Mouse (Mus musculus) liver, embryonic 14.5 days (tissue): ENCODE measurements around the gene Scn1b. TPM values are rescaled to one million over a fixed set of nuclear protein-coding genes. Genes with fewer than 3 reads are reported as not detected.

Experiments used
- ATAC-seq: fragments of 200-750 bp; cut with Nextera tagmentation; 2 replicates; pipeline ENCODE4 v1.8.0; 2017; ENCODE audit warnings: moderate number of reproducible peaks, mild to moderate bottlenecking, moderate library complexity; ENCODE audit not compliant: insufficient read depth
- DNase-seq, 3 experiments: peaks; one replicate each; pipeline ENCODE4 v3.0.0-alpha.2; 2012 to 2013; ENCODE audit warnings: low read depth in 3 of 3, low spot score in 3 of 3
- H3K27ac ChIP-seq: fragments of 300-500 bp; sonication (generic); 2 replicates; pipeline ENCODE4 v1.5.1; 2014; ENCODE audit warnings: moderate library complexity, mild to moderate bottlenecking, control low read depth, inconsistent platforms
- H3K27me3 ChIP-seq: fragments of 300-500 bp; sonication (generic); 2 replicates; pipeline ENCODE4 v1.6.1; 2014; ENCODE audit warnings: mild to moderate bottlenecking, low read length, moderate library complexity; ENCODE audit not compliant: control insufficient read depth, insufficient read depth
- H3K36me3 ChIP-seq: fragments of 300-500 bp; sonication (generic); replicated peaks from 2 replicates; pipeline ENCODE4 v1.6.1; 2014; ENCODE audit warnings: low read depth; ENCODE audit not compliant: control insufficient read depth, insufficient read depth
- H3K4me1 ChIP-seq, 2 experiments: fragments of 200-500 bp in 1 of 2; fragments of 300-500 bp in 1 of 2; sonication (generic) in 1 of 2; replicated peaks; 2 replicates each; pipeline ENCODE4 v1.6.1; 2012 to 2014; ENCODE audit warnings: antibody characterized with exemption in 1 of 2, inconsistent platforms in 1 of 2, low read length in 1 of 2; ENCODE audit not compliant: control insufficient read depth in 2 of 2, insufficient read depth in 2 of 2
- H3K4me2 ChIP-seq: fragments of 300-500 bp; sonication (generic); 2 replicates; pipeline ENCODE4 v1.6.1; 2014; ENCODE audit warnings: low read depth, mild to moderate bottlenecking, control low read depth, moderate library complexity
- H3K4me3 ChIP-seq, 2 experiments: fragments of 200-500 bp in 1 of 2; fragments of 300-500 bp in 1 of 2; sonication (generic) in 1 of 2; 2 replicates each; pipeline ENCODE4 v1.5.1; 2012 to 2014; ENCODE audit warnings: low read depth in 2 of 2, low read length in 2 of 2, mild to moderate bottlenecking in 2 of 2, control low read depth in 1 of 2, inconsistent platforms in 1 of 2, moderate library complexity in 1 of 2; ENCODE audit not compliant: insufficient read depth in 1 of 2
- H3K9ac ChIP-seq: fragments of 300-500 bp; sonication (generic); replicated peaks from 2 replicates; pipeline ENCODE4 v1.6.1; 2014; ENCODE audit warnings: mild to moderate bottlenecking, control low read depth, moderate library complexity
- H3K9me3 ChIP-seq: fragments of 300-500 bp; sonication (generic); 2 replicates; pipeline ENCODE4 v1.6.1; 2016; ENCODE audit warnings: low read length, mixed read lengths; ENCODE audit not compliant: control insufficient read depth
- CTCF ChIP-seq: IDR thresholded peaks from 2 replicates; pipeline ENCODE4 v1.5.1; 2016; ENCODE audit warnings: antibody characterized with exemption, low read depth, control low read depth
- EP300 ChIP-seq: IDR thresholded peaks from 2 replicates; pipeline ENCODE4 v1.6.1; 2016; ENCODE audit warnings: antibody characterized with exemption, low read depth
- WGBS: fragments of 180-500 bp; shearing (Covaris S2); extraction: QIAGEN DNeasy Blood & Tissue Kit; methylation state at CpG from one replicate; pipeline ENCODE4 v1.1.7; 2014; ENCODE audit not compliant: insufficient replicate concordance; 5-methylcytosine and 5-hydroxymethylcytosine counted together
- polyA plus RNA-seq, 2 experiments: library from polyadenylated mRNA; depleted of rRNA in 1 of 2; stranded (reverse) in 1 of 2; unstranded in 1 of 2; fragments of >200 nt; fragmentation: Nextera tagmentation in 1 of 2; extraction: Ambion mirVana in 1 of 2; gene quantifications; 2 replicates each; pipeline versions ENCODE4 v1.2.1 to v1.2.3; 2012 to 2014

The Scn1b gene
- polyA plus RNA-seq, 2 experiments, result 0.52 to 1.0 TPM

DNA sequence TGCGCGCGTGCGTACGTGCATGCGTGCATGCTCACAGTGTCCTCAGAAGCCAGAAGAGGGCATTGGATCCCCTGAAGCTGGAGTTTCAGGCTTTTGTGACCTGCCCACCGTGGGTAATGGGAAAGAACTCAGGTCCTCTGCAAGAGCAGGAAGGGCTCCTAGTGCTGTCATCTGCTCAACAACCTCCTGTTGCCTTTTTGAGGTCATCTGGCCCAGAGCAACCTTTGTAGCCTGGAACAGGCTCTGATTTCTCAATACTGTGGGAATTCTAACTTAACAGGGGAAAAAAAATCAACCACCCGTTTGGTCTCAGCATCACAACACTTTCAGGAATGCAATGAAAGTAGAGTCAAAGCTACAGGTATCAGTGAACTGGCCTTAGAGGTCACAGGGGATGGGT is 47.1 kb downstream of the Scn1b start:
- no peaks in the 10 kb centered on the region for H3K36me3 ChIP-seq
- no peak for ATAC-seq
- H3K9ac ChIP-seq, result no peak overlapping the region
- 78% methylated on average over 8 of the region's 8 CpGs for WGBS
- no peaks in the 10 kb centered on the region for H3K27me3 ChIP-seq
- no peak overlapping the region for H3K4me2 ChIP-seq
- TF ChIP-seq EP300 (no peak), CTCF (no peak)
- no peaks in the 10 kb centered on the region for H3K9me3 ChIP-seq
- H3K4me3 ChIP-seq, result no peak overlapping the region
- H3K4me1 ChIP-seq, result peaks cover 0 to 3% of the 10 kb centered on the region in 2 experiments; a peak in 1 of 4 replicates
- DNase-seq, result no peak
- H3K27ac ChIP-seq, result no peak overlapping the region

GRCm38 (mm10) chr7:31077885-31078445 is 48.8 kb downstream of the Scn1b start:
- no peak overlapping the region for H3K4me3 ChIP-seq
- H3K36me3 ChIP-seq, result no peaks in the 10 kb centered on the region
- WGBS, result 35% methylated on average over 5 of the region's 5 CpGs
- DNase-seq (no peak), ATAC-seq (no peak)
- H3K9me3 ChIP-seq, result no peaks in the 10 kb centered on the region
- no peak overlapping the region for H3K4me2 ChIP-seq
- peaks cover 0 to 2% of the 10 kb centered on the region in 2 experiments; a peak in 1 of 4 replicates for H3K4me1 ChIP-seq
- no peak overlapping the region for H3K9ac ChIP-seq
- no peaks in the 10 kb centered on the region for H3K27me3 ChIP-seq
- no peak overlapping the region for H3K27ac ChIP-seq
- TF ChIP-seq EP300 (no peak), CTCF (peak; percentile 67)

DNA sequence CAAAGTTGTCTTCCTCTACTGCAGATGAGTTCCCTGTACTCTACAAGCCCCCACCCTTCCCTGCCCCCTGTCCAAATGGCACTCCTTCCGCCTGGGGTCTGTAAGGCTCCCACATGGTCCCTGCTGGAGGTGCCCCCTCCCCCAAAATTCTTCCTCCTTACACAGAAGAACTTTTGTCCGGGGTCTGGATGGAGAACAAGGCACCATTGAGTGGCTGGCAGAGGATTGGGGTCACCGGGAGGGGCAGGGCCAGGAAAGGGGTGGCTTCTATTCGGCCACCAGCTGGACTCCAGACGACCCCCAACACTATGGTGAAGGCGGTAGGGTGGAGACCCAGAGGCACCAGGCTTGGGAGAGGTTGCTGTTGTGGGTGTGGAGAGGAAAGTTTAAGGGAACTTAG is 49.3 kb downstream of the Scn1b start:
- no peak overlapping the region for H3K9ac ChIP-seq
- no peak overlapping the region for H3K4me3 ChIP-seq
- WGBS, result 39% methylated on average over 6 of the region's 6 CpGs
- H3K27me3 ChIP-seq, result no peaks in the 10 kb centered on the region
- TF ChIP-seq EP300, result no peak
- no peak for TF ChIP-seq CTCF
- no peak overlapping the region for H3K27ac ChIP-seq
- no peak for DNase-seq
- ATAC-seq, result no peak
- no peak overlapping the region for H3K4me2 ChIP-seq
- no peaks in the 10 kb centered on the region for H3K9me3 ChIP-seq
- no peaks in the 10 kb centered on the region for H3K36me3 ChIP-seq
- peaks cover 0 to 2% of the 10 kb centered on the region in 2 experiments; a peak in 1 of 4 replicates for H3K4me1 ChIP-seq

DNA sequence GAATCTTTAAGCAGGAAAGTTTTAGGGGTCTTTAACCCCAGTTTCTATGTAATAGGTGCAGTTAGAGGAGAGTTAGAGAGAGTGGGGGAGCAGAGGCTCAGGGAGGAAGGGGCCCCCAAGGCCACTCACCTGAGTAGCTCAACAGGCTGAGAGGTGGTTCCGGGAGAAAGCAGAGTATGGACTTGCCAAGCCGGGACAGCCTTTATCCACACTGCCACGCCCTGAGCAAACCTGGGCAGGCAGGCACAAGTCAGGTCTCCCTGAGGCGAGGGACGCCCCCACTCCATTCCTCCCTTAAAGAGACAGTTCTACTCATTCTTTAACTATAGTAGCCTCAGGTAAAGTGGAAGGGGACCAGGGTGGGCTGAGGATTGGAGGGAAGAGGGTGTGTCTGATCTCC is 50.3 kb downstream of the Scn1b start, which contains the start of gene Fxyd3:
Fxyd3 (minus strand) TSS at position 213 of the 400 bp plus-strand sequence.
- WGBS, result 44% methylated on average over 5 of the region's 5 CpGs
- TF ChIP-seq CTCF (no peak), EP300 (no peak)
- DNase-seq, result no peak

GRCm38 (mm10) chr7:31074713-31075069 is 52.1 kb downstream of the Scn1b start:
- no peak overlapping the region for H3K27ac ChIP-seq

More for the DNA sequence above, 50.3 kb downstream of the Scn1b start, which contains the start of gene Fxyd3:
- peaks cover 0 to 2% of the 10 kb centered on the region in 2 experiments; a peak in 1 of 4 replicates for H3K4me1 ChIP-seq
- H3K36me3 ChIP-seq, result no peaks in the 10 kb centered on the region
- no peak within 1 kb of the TSS for H3K27ac ChIP-seq
- H3K9me3 ChIP-seq, result no peaks in the 10 kb centered on the region
- ATAC-seq, result no peak
- H3K27me3 ChIP-seq, result no peaks in the 10 kb centered on the region
- no peak within 1 kb of the TSS for H3K9ac ChIP-seq
- no peak within 1 kb of the TSS for H3K4me3 ChIP-seq
- no peak within 1 kb of the TSS for H3K4me2 ChIP-seq

More at GRCm38 (mm10) chr7:31074713-31075069, 52.1 kb downstream of the Scn1b start:
- H3K9me3 ChIP-seq, result no peaks in the 10 kb centered on the region
- no peak overlapping the region for H3K4me2 ChIP-seq
- ATAC-seq, result no peak
- 59% methylated on average over 5 of the region's 5 CpGs for WGBS
- no peak overlapping the region for H3K9ac ChIP-seq
- DNase-seq, result no peak
- no peaks in the 10 kb centered on the region for H3K36me3 ChIP-seq
- no peak for TF ChIP-seq EP300
- no peak for TF ChIP-seq CTCF
- H3K27me3 ChIP-seq, result no peaks in the 10 kb centered on the region
- H3K4me3 ChIP-seq, result no peak overlapping the region
- H3K4me1 ChIP-seq, result no peaks in the 10 kb centered on the region
